8 mouse cellular contexts compared by ENCODE assay signal in the genomic region with DNA sequence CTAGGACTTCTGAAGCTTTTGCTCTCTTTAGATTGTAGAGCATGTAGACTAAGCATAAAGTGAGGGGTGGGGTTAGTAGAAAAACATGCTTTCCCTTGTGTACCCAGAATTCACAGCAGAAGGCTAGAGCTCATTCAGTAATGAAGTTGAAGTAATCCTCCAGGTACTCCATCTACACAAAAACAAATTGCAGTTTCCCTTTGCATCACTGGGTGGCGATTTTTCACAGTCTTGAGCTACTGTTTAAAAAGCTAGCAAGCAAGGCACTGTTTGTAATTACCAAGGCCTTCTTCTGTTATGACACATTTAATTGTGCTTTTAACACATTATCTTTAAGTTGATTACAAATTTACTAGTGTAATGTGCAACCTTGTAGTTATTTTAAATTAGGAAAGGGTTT. TPM values are rescaled to one million over a fixed set of nuclear protein-coding genes. Genes with fewer than 3 reads are reported as not detected.
DNase-seq lines count a peak whose midpoint lies in the region; ATAC-seq and TF ChIP-seq lines count a peak whose summit lies in the region.

No protein-coding gene starts in this region.

- 0 out of 2 replicates have a peak, but pooled peaks have one; percentile 1 for TF ChIP-seq CTCF in kidney, adult 2 months (conservative IDR thresholded peaks at IDR 0.05; ENCODE audit: insufficient read depth, insufficient read length, low read depth, low read length)
- TF ChIP-seq CTCF in left cerebral cortex, adult 2 months (IDR thresholded peaks at IDR 0.05): peak; percentile 76
- TF ChIP-seq CTCF in stomach, postnatal 0 days (IDR thresholded peaks at IDR 0.05; ENCODE audit: low read depth): peak; percentile 77

- peak; percentile 79 for DNase-seq in kidney, adult 2 months
- DNase-seq in adrenal gland, adult 2 months: peak; percentile 61
- DNase-seq in embryo, embryonic 9.5 days (ENCODE audit: extremely low spot score): peak; percentile 10
- DNase-seq in heart, postnatal 36 days: peak; percentile 61 to 62
- peak; percentile 72 to 75 for DNase-seq in left cerebral cortex, adult 2 months (ENCODE audit: extremely low spot score in 1 of 2, low spot score in 2 of 2)
- peak; percentile 70 for DNase-seq in naive thymus-derived CD4-positive, alpha-beta T cell, adult 2 months (ENCODE audit: low read depth)
- DNase-seq in stomach, postnatal 0 days (ENCODE audit: low spot score): peak; percentile 64

- no peaks in the 10 kb centered on the region for H3K36me3 ChIP-seq in kidney, adult 2 months (ENCODE audit: control insufficient read depth, insufficient read depth, low read length)
- 0 out of 2 replicates have a peak, but pooled peaks cover 4% of the 10 kb centered on the region for H3K36me3 ChIP-seq in kidney, embryonic 16.5 days (ENCODE audit: insufficient read depth, low read length)
- H3K36me3 ChIP-seq in stomach, postnatal 0 days (ENCODE audit: control insufficient read depth, insufficient read depth, low read length): no peaks in the 10 kb centered on the region; the same call in 1 of the 2 replicates

- H3K4me3 ChIP-seq in kidney, adult 2 months (ENCODE audit: insufficient read depth, low read depth, low read length): no peak overlapping the region
- H3K4me3 ChIP-seq in kidney, embryonic 16.5 days (ENCODE audit: low read length): no peak overlapping the region
- H3K4me3 ChIP-seq in left cerebral cortex, adult 2 months: no peak overlapping the region
- no peak overlapping the region for H3K4me3 ChIP-seq in stomach, postnatal 0 days (ENCODE audit: low read depth, low read length)

- no peak overlapping the region for H3K27ac ChIP-seq in kidney, adult 2 months (ENCODE audit: insufficient read depth, low read depth, low read length)
- H3K27ac ChIP-seq in kidney, embryonic 16.5 days (ENCODE audit: low read length): no peak overlapping the region
- H3K27ac ChIP-seq in left cerebral cortex, adult 2 months: peak overlapping the region; percentile 45
- no peak overlapping the region for H3K27ac ChIP-seq in stomach, postnatal 0 days (replicated peaks)

- no peak for TF ChIP-seq POLR2A in kidney, adult 2 months (IDR thresholded peaks at IDR 0.05; ENCODE audit: low read depth, low read length)

- no peaks in the 10 kb centered on the region for H3K4me1 ChIP-seq in kidney, adult 2 months (ENCODE audit: control insufficient read depth, insufficient read depth, low read length)
- H3K4me1 ChIP-seq in kidney, embryonic 16.5 days (ENCODE audit: insufficient read depth, low read length): no peaks in the 10 kb centered on the region
- no peaks in the 10 kb centered on the region for H3K4me1 ChIP-seq in stomach, postnatal 0 days (replicated peaks; ENCODE audit: control insufficient read depth, insufficient read depth)

- WGBS in kidney, adult 2 months: 5% methylated on average over 1 of the region's 1 CpGs
- WGBS in kidney, embryonic 16.5 days: 6% methylated on average over 1 of the region's 1 CpGs
- 11% methylated on average over 1 of the region's 1 CpGs for WGBS in stomach, postnatal 0 days

- intact Hi-C loops in heart, postnatal 36 days (cut with DNase I): loop anchor here (5.0 kb wide), 2 partner anchors 417 to 557 kb away; no protein-coding TSS in a partner anchor
- intact Hi-C loops in left cerebral cortex, adult 2 months (cut with DNase I): loop anchor here (2.0 to 5.0 kb wide), 4 partner anchors 237 to 557 kb away; no protein-coding TSS in a partner anchor

- ATAC-seq in kidney, embryonic 16.5 days (ENCODE audit: low FRiP score, low TSS enrichment): no peak; the same call in 1 of the 2 replicates
- ATAC-seq in stomach, postnatal 0 days (ENCODE audit: low FRiP score, low TSS enrichment): 0 out of 2 replicates have a peak, but pooled peaks have one; percentile 45

- H3K9ac ChIP-seq in kidney, embryonic 16.5 days (replicated peaks; ENCODE audit: low read length): no peak overlapping the region
- no peak overlapping the region for H3K9ac ChIP-seq in stomach, postnatal 0 days (ENCODE audit: low read length)

- H3K9me3 ChIP-seq in kidney, embryonic 16.5 days (ENCODE audit: low read length): no peaks in the 10 kb centered on the region; the same call in 1 of the 2 replicates
- H3K9me3 ChIP-seq in stomach, postnatal 0 days (ENCODE audit: control insufficient read depth, low read length): no peaks in the 10 kb centered on the region

- no peaks in the 10 kb centered on the region for H3K27me3 ChIP-seq in kidney, adult 2 months (replicated peaks; ENCODE audit: control insufficient read depth, insufficient read depth, low read length)
- H3K27me3 ChIP-seq in kidney, embryonic 16.5 days (ENCODE audit: insufficient read depth, low read length): no peaks in the 10 kb centered on the region
- no peaks in the 10 kb centered on the region for H3K27me3 ChIP-seq in stomach, postnatal 0 days (ENCODE audit: control insufficient read depth, insufficient read depth, low read length)

- no peak overlapping the region for H3K4me2 ChIP-seq in kidney, embryonic 16.5 days (replicated peaks; ENCODE audit: low read depth, low read length)
- no peak overlapping the region for H3K4me2 ChIP-seq in stomach, postnatal 0 days (replicated peaks; ENCODE audit: low read depth)

- TF ChIP-seq EP300 in stomach, postnatal 0 days (optimal IDR thresholded peaks at IDR 0.05): no peak

RNA-seq across cellular contexts. Expression of a gene that starts 15.8 kb away (rescaled TPM):
- polyA plus RNA-seq in kidney, adult 2 months (2012; rRNA removed): 1.0 and 2.0 TPM in 2 replicates
- 13.3 and 14.7 TPM in 2 replicates for polyA plus RNA-seq in kidney, embryonic 16.5 days (2015; fragmentation: Nextera tagmentation; extraction: Ambion mirVana)
- 1 to 10 TPM in 1 of 2 experiments, under 1 TPM in 1; 0.75 to 2.7 TPM for total RNA-seq in adrenal gland, adult 2 months (2021)
- 0.03 and 0.06 TPM in 2 replicates for polyA plus RNA-seq in adrenal gland, adult 2 months (2012; rRNA removed)
- not detected for total RNA-seq in heart, postnatal 36 days (2021)
- 1 to 10 TPM; 5.2 to 8.1 TPM for total RNA-seq in left cerebral cortex, adult 2 months (2021)
- polyA plus RNA-seq in stomach, postnatal 0 days (2015; fragmentation: Nextera tagmentation; extraction: Ambion mirVana): 1.9 and 2.3 TPM in 2 replicates

RNA-seq across cellular contexts. Expression of a gene that starts 16.0 kb away (rescaled TPM):
- polyA plus RNA-seq in kidney, adult 2 months (2012; rRNA removed): 21.9 and 23.0 TPM in 2 replicates
- polyA plus RNA-seq in kidney, embryonic 16.5 days (2015; fragmentation: Nextera tagmentation; extraction: Ambion mirVana): 25.5 and 27.4 TPM in 2 replicates
- 10 to 100 TPM; 17.2 to 18.4 TPM for total RNA-seq in adrenal gland, adult 2 months (2021)
- 5.6 and 7.4 TPM in 2 replicates for polyA plus RNA-seq in adrenal gland, adult 2 months (2012; rRNA removed)
- total RNA-seq in heart, postnatal 36 days (2021): 10 to 100 TPM; 10.2 to 14.4 TPM
- total RNA-seq in left cerebral cortex, adult 2 months (2021): 10 to 100 TPM; 43.1 to 48.7 TPM
- polyA plus RNA-seq in stomach, postnatal 0 days (2015; fragmentation: Nextera tagmentation; extraction: Ambion mirVana): 17.9 and 18.8 TPM in 2 replicates

RNA-seq across cellular contexts. Expression of a gene that starts 16.1 kb away (rescaled TPM):
- polyA plus RNA-seq in kidney, adult 2 months (2012; rRNA removed): 2.9 and 5.0 TPM in 2 replicates
- polyA plus RNA-seq in kidney, embryonic 16.5 days (2015; fragmentation: Nextera tagmentation; extraction: Ambion mirVana): 135 and 149 TPM in 2 replicates
- 10 to 100 TPM in 1 of 2 experiments, 1 to 10 TPM in 1; 9.9 to 18.0 TPM for total RNA-seq in adrenal gland, adult 2 months (2021)
- polyA plus RNA-seq in adrenal gland, adult 2 months (2012; rRNA removed): 0.17 and 0.25 TPM in 2 replicates
- total RNA-seq in heart, postnatal 36 days (2021): 10 to 100 TPM; 19.5 to 20.4 TPM
- 10 to 100 TPM in 1 of 2 experiments, 1 to 10 TPM in 1; 8.8 to 16.1 TPM for total RNA-seq in left cerebral cortex, adult 2 months (2021)
- polyA plus RNA-seq in stomach, postnatal 0 days (2015; fragmentation: Nextera tagmentation; extraction: Ambion mirVana): 96.9 and 99.5 TPM in 2 replicates

Comparison
In these comparisons a context has a peak if more than half of its experiments do, and no peak if none do; other contexts are left out.
1. RNA of a gene that starts 16.1 kb away (polyA plus RNA-seq): 135 to 149 TPM in kidney, embryonic 16.5 days and 96.9 to 99.5 TPM in stomach, postnatal 0 days; 2.9 to 5.0 TPM in kidney, adult 2 months and 0.17 to 0.25 TPM in adrenal gland, adult 2 months; every median in the first group is over 10 times any median in the second.
2. DNase-seq: peak in every context shown above with its lines; median percentile 79 in kidney, adult 2 months; 74 in left cerebral cortex, adult 2 months; 70 in naive thymus-derived CD4-positive, alpha-beta T cell, adult 2 months; 64 in stomach, postnatal 0 days; 62 in heart, postnatal 36 days; 61 in adrenal gland, adult 2 months; 10 in embryo, embryonic 9.5 days.
3. CTCF ChIP-seq: peak in every context shown above with its lines; median percentile 77 in stomach, postnatal 0 days; 76 in left cerebral cortex, adult 2 months; 1 in kidney, adult 2 months.